Mouse (Mus musculus): ENCODE data around the gene Ech1. TPM values are rescaled to one million over a fixed set of nuclear protein-coding genes. Genes with fewer than 3 reads are reported as not detected.
"Not testable (repeated sequence)": the region's sequence is repeated elsewhere in the genome, so short reads cannot be mapped to it uniquely, and the experiment has no call there.

Gene Ech1
- polyA plus RNA-seq, 1 experiment from 2014 or later, result 281 TPM

DNA sequence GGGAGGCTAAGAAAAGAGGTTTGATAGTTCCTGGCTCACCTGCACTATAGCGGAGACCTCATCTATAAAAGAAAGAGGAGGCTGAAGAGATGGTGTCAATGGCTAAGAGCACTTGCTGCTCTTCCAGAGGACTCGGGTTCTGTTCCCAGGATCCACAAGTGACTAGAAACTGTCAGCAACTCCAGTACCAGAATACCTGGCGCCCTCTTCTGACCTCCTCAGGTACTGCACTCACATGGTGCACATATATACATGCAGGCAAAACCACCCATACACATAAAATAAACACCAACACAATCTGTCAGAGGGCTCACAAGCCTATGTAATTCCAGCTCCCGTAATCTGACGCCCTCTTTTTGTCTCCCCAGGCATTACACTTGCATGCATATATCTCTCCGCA, 35.9 kb downstream of the Ech1 start:
- Histone ChIP-seq H3K36me3 (ENCODE audit: control insufficient read depth, insufficient read depth) (no peaks in the 10 kb centered on the region), H3K27me3 (ENCODE audit: control insufficient read depth, insufficient read depth, low read length) (no peaks in the 10 kb centered on the region), H3K9ac (ENCODE audit: low read length) (no peak overlapping the region), H3K4me1 (ENCODE audit: control insufficient read depth, insufficient read depth, low read length) (peaks cover 5% of the 10 kb centered on the region), H3K27ac (ENCODE audit: low read length) (no peak overlapping the region), H3K9me3 (replicated peaks; ENCODE audit: control insufficient read depth, low read length) (peaks cover 4% of the 10 kb centered on the region), H3K4me3 (ENCODE audit: low read length) (no peak overlapping the region), H3K4me2 (ENCODE audit: low read depth, low read length) (no peak overlapping the region)
- 88% methylated on average over 6 of the region's 6 CpGs for WGBS
- ATAC-seq (replicated peaks; ENCODE audit: extremely low read depth, insufficient read depth, low FRiP score), result no peak

DNA sequence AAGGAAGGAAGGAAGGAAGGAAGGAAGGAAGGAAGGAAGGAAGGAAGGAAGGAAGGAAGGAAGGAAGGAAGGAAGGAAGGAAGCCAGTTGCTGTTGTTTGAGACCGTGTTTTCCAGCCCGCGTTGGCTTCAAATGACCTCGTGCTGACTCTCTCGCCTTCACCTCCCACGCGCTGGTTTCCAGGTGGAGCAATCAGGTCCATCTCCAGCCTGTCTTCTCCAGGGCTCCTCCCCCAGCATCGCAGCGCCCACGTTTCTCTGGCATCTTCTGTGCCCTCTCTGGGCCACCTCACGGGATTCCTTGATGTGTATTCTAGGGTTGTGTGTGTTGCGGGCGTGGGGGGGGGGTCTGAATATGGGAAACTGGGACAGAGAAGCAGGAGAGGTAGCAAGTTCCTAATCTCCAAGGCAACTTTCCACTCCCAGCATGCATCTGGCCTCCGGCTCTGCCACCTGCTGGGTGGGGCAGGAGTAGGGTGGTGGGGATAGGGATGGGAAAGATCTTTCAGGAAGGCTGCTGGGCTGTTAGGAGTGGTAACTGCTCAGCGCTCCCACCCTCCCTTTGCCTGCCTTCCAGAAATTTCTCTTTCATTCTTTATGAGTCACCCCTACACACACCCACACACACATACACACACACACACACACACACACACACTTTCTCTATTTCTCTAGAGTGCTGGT, 37.9 kb downstream of the Ech1 start:
- 72% methylated on average over 15 of the region's 15 CpGs for WGBS
- Histone ChIP-seq H3K4me2 (ENCODE audit: low read depth, low read length) (no peak overlapping the region), H3K9me3 (replicated peaks; ENCODE audit: control insufficient read depth, low read length) (peaks cover 4% of the 10 kb centered on the region), H3K4me1 (ENCODE audit: control insufficient read depth, insufficient read depth, low read length) (peaks cover 9% of the 10 kb centered on the region), H3K27ac (ENCODE audit: low read length) (no peak overlapping the region), H3K4me3 (ENCODE audit: low read length) (no peak overlapping the region), H3K9ac (ENCODE audit: low read length) (no peak overlapping the region), H3K36me3 (ENCODE audit: control insufficient read depth, insufficient read depth) (no peaks in the 10 kb centered on the region), H3K27me3 (ENCODE audit: control insufficient read depth, insufficient read depth, low read length) (no peaks in the 10 kb centered on the region)
- no peak for ATAC-seq (replicated peaks; ENCODE audit: extremely low read depth, insufficient read depth, low FRiP score)

- Histone ChIP-seq H3K4me1 (ENCODE audit: control insufficient read depth, insufficient read depth, low read length) (peaks cover 9% of the 10 kb centered on the region), H3K27ac (ENCODE audit: low read length) (no peak within 1 kb of the TSS), H3K27me3 (ENCODE audit: control insufficient read depth, insufficient read depth, low read length) (no peaks in the 10 kb centered on the region), H3K36me3 (ENCODE audit: control insufficient read depth, insufficient read depth) (no peaks in the 10 kb centered on the region), H3K9me3 (replicated peaks; ENCODE audit: control insufficient read depth, low read length) (peaks cover 4% of the 10 kb centered on the region), H3K9ac (ENCODE audit: low read length) (no peak within 1 kb of the TSS), H3K4me2 (ENCODE audit: low read depth, low read length) (0 out of 2 replicates have a peak within 1 kb of the TSS, but pooled peaks have one; percentile 0), H3K4me3 (ENCODE audit: low read length) (no peak within 1 kb of the TSS)
- no peak for ATAC-seq (replicated peaks; ENCODE audit: extremely low read depth, insufficient read depth, low FRiP score)
- WGBS, result 75% methylated on average over 6 of the region's 6 CpGs
These were observed 38.5 kb downstream of the Ech1 start, which contains the start of gene Lgals7 for GRCm38 (mm10) chr7:28863540-28863939. TSS of gene Lgals7 (plus strand) at chr7:28863853.

DNA sequence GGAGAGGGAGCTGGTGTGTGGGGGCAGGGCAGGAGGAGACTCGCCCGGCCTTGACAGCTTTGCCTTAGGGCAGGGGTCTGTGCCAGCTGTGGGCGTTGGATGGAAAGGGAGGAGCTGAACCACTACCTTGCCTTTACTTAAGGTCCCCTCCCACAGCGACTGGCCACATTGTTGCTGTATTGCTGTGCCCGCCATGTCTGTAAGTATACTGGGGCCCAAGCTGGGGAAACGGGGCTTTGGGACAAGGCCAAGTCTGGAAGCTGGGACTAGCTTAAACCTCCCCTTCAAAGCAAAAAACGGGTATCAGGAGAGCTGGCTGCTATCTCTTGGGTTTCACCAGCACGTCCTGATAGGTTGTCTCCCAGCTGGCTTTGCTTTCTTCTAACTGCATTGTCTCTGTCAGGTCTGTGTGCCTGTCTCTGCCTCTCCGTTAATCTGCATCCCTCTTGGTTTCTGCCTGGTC, 39.3 kb downstream of the Ech1 start:
- H3K9me3 ChIP-seq (replicated peaks; ENCODE audit: control insufficient read depth, low read length), result peaks cover 4% of the 10 kb centered on the region
- 0 out of 2 replicates have a peak overlapping the region, but pooled peaks have one; percentile 0 for H3K4me2 ChIP-seq (ENCODE audit: low read depth, low read length)
- no peak overlapping the region for H3K9ac ChIP-seq (ENCODE audit: low read length)
- no peaks in the 10 kb centered on the region for H3K36me3 ChIP-seq (ENCODE audit: control insufficient read depth, insufficient read depth)
- no peak overlapping the region for H3K4me3 ChIP-seq (ENCODE audit: low read length)
- H3K4me1 ChIP-seq (ENCODE audit: control insufficient read depth, insufficient read depth, low read length), result peaks cover 9% of the 10 kb centered on the region
- no peaks in the 10 kb centered on the region for H3K27me3 ChIP-seq (ENCODE audit: control insufficient read depth, insufficient read depth, low read length)
- ATAC-seq (replicated peaks; ENCODE audit: extremely low read depth, insufficient read depth, low FRiP score), result no peak
- WGBS, result 30% methylated on average over 9 of the region's 9 CpGs
- H3K27ac ChIP-seq (ENCODE audit: low read length), result no peak overlapping the region

DNA sequence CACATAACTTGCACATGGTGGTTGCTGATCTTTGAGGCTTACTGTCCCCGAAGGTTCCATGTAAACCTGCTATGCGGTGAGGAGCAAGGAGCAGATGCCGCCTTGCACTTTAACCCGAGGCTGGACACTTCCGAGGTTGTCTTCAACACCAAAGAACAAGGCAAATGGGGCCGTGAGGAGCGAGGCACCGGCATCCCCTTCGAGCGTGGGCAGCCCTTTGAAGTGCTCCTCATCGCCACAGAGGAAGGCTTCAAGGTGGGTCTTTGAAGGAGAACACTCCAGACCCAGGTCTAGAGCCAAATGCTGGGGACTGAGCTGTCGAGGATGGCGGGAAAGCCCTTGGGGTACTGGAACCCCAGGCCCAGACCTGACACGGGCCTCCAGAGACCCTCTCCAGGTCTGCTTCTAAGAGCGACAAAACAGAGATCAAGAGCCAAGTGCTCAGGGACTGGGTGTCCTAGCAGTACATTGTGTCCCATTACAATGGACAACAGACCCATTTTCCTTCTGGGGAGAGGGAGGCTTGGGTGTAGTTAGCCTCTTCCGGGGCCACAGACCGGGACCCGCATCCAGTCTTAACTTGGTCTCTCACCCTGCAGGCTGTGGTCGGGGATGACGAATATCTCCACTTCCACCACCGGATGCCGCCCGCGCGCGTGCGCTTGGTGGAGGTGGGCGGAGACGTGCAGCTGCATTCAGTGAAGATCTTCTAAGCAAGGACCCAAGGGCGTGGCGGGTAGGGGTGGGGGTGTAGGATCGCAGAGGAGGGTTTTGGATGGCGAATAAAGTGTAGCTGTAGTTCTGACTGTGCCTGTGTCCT, 40.7 kb downstream of the Ech1 start:
- H3K4me3 ChIP-seq (ENCODE audit: low read length), result peak overlapping the region; percentile 34
- peaks cover 9% of the 10 kb centered on the region for H3K4me1 ChIP-seq (ENCODE audit: control insufficient read depth, insufficient read depth, low read length)
- no peaks in the 10 kb centered on the region for H3K27me3 ChIP-seq (ENCODE audit: control insufficient read depth, insufficient read depth, low read length)
- no peaks in the 10 kb centered on the region for H3K36me3 ChIP-seq (ENCODE audit: control insufficient read depth, insufficient read depth)
- peaks cover 4% of the 10 kb centered on the region for H3K9me3 ChIP-seq (replicated peaks; ENCODE audit: control insufficient read depth, low read length)
- H3K9ac ChIP-seq (ENCODE audit: low read length), result peak overlapping the region; percentile 69
- ATAC-seq (replicated peaks; ENCODE audit: extremely low read depth, insufficient read depth, low FRiP score), result peak; percentile 62
- 39% methylated on average over 33 of the region's 33 CpGs for WGBS
- peak overlapping the region; percentile 50; the same call in 1 of the 2 replicates for H3K27ac ChIP-seq (ENCODE audit: low read length)
- peak overlapping the region; percentile 70 for H3K4me2 ChIP-seq (ENCODE audit: low read depth, low read length)

GRCm38 (mm10) chr7:28866769-28867507, 41.9 kb downstream of the Ech1 start:
- no peak overlapping the region for H3K4me2 ChIP-seq (ENCODE audit: low read depth, low read length)
- no peak for ATAC-seq (replicated peaks; ENCODE audit: extremely low read depth, insufficient read depth, low FRiP score)
- no peak overlapping the region for H3K4me3 ChIP-seq (ENCODE audit: low read length)
- H3K9me3 ChIP-seq (replicated peaks; ENCODE audit: control insufficient read depth, low read length), result no peaks in the 10 kb centered on the region
- H3K4me1 ChIP-seq (ENCODE audit: control insufficient read depth, insufficient read depth, low read length), result peaks cover 9% of the 10 kb centered on the region
- 90% methylated on average over 28 of the region's 28 CpGs for WGBS
- H3K27me3 ChIP-seq (ENCODE audit: control insufficient read depth, insufficient read depth, low read length), result no peaks in the 10 kb centered on the region
- no peak overlapping the region for H3K9ac ChIP-seq (ENCODE audit: low read length)
- no peaks in the 10 kb centered on the region for H3K36me3 ChIP-seq (ENCODE audit: control insufficient read depth, insufficient read depth)
- H3K27ac ChIP-seq (ENCODE audit: low read length), result no peak overlapping the region

GRCm38 (mm10) chr7:28867508-28868340, 42.7 kb downstream of the Ech1 start:
- ATAC-seq (replicated peaks; ENCODE audit: extremely low read depth, insufficient read depth, low FRiP score), result not testable (repeated sequence)

GRCm38 (mm10) chr7:28870901-28871664, 46.1 kb downstream of the Ech1 start:
- Histone ChIP-seq H3K4me3 (ENCODE audit: low read length) (no peak overlapping the region), H3K4me2 (ENCODE audit: low read depth, low read length) (no peak overlapping the region), H3K27ac (ENCODE audit: low read length) (no peak overlapping the region), H3K4me1 (ENCODE audit: control insufficient read depth, insufficient read depth, low read length) (0 out of 2 replicates have a peak, but pooled peaks cover 3% of the 10 kb centered on the region), H3K36me3 (ENCODE audit: control insufficient read depth, insufficient read depth) (no peaks in the 10 kb centered on the region), H3K9me3 (replicated peaks; ENCODE audit: control insufficient read depth, low read length) (no peaks in the 10 kb centered on the region), H3K27me3 (ENCODE audit: control insufficient read depth, insufficient read depth, low read length) (no peaks in the 10 kb centered on the region), H3K9ac (ENCODE audit: low read length) (no peak overlapping the region)
- ATAC-seq (replicated peaks; ENCODE audit: extremely low read depth, insufficient read depth, low FRiP score), result no peak
- WGBS, result 79% methylated on average over 23 of the region's 24 CpGs

More at GRCm38 (mm10) chr7:28867508-28868340, 42.7 kb downstream of the Ech1 start:
- not testable (repeated sequence) for H3K9me3 ChIP-seq (replicated peaks; ENCODE audit: control insufficient read depth, low read length); H3K36me3 ChIP-seq (ENCODE audit: control insufficient read depth, insufficient read depth); H3K27me3 ChIP-seq (ENCODE audit: control insufficient read depth, insufficient read depth, low read length); H3K27ac ChIP-seq (ENCODE audit: low read length); H3K4me1 ChIP-seq (ENCODE audit: control insufficient read depth, insufficient read depth, low read length)
- Histone ChIP-seq H3K9ac (ENCODE audit: low read length) (0 out of 2 replicates have a peak overlapping the region, but pooled peaks have one; percentile 54), H3K4me2 (ENCODE audit: low read depth, low read length) (peak overlapping the region; percentile 56), H3K4me3 (ENCODE audit: low read length) (peak overlapping the region; percentile 27)
- WGBS, result 19% methylated on average over 23 of the region's 23 CpGs

Data from heart, embryonic 16.5 days (tissue).